Mouse (Mus musculus): ENCODE results near the gene Sult1d1.

- no peak for TF ChIP-seq CTCF (IDR thresholded peaks at IDR 0.05; ENCODE audit: low read depth, low read length)
- no peak for TF ChIP-seq POLR2A (IDR thresholded peaks at IDR 0.05; ENCODE audit: extremely low read depth, insufficient read depth, low read length)
These were observed 32.2 kb upstream of the Sult1d1 start for GRCm38 (mm10) chr5:87601018-87601417.
